Mouse (Mus musculus) midbrain, embryonic 15.5 days (tissue): ENCODE measurements around the gene Ndufs5. TPM values are rescaled to one million over a fixed set of nuclear protein-coding genes. Genes with fewer than 3 reads are reported as not detected.

ENCODE experiments used
- ATAC-seq: fragments of 200-750 bp; cut with Nextera tagmentation; replicated peaks from 2 replicates; pipeline ENCODE4 v1.8.0; 2017; ENCODE audit warnings: moderate TSS enrichment
- H3K27ac ChIP-seq: fragments of 300-500 bp; sonication (generic); 2 replicates; pipeline ENCODE4 v1.5.1; 2015; ENCODE audit warnings: mild to moderate bottlenecking, inconsistent platforms
- H3K27me3 ChIP-seq: fragments of 300-500 bp; sonication (generic); replicated peaks from 2 replicates; pipeline ENCODE4 v1.6.1; 2015; ENCODE audit warnings: inconsistent platforms
- H3K36me3 ChIP-seq: fragments of 300-500 bp; sonication (generic); replicated peaks from 2 replicates; pipeline ENCODE4 v1.6.1; 2015; ENCODE audit warnings: inconsistent platforms
- H3K4me1 ChIP-seq: fragments of 300-500 bp; sonication (generic); 2 replicates; pipeline ENCODE4 v1.6.1; 2015; ENCODE audit warnings: inconsistent platforms
- H3K4me2 ChIP-seq: fragments of 300-500 bp; sonication (generic); 2 replicates; pipeline ENCODE4 v1.6.1; 2015; ENCODE audit warnings: inconsistent platforms, mild to moderate bottlenecking, moderate library complexity
- H3K4me3 ChIP-seq: fragments of 300-500 bp; sonication (generic); 2 replicates; pipeline ENCODE4 v1.5.1; 2015; ENCODE audit warnings: mild to moderate bottlenecking, inconsistent platforms
- H3K9ac ChIP-seq: fragments of 300-500 bp; sonication (generic); 2 replicates; pipeline ENCODE4 v1.6.1; 2015; ENCODE audit warnings: mild to moderate bottlenecking, inconsistent platforms
- H3K9me3 ChIP-seq: fragments of 300-500 bp; sonication (generic); 2 replicates; pipeline ENCODE4 v1.6.1; 2016; ENCODE audit warnings: inconsistent platforms
- WGBS: fragments of 180-500 bp; shearing (Covaris S2); methylation state at CpG from one replicate; pipeline ENCODE4 v1.1.7; 2015; ENCODE audit warnings: mixed read lengths; 5-methylcytosine and 5-hydroxymethylcytosine counted together
- polyA plus RNA-seq: library from polyadenylated mRNA; unstranded; fragments of >200 nt; fragmentation: Nextera tagmentation; extraction: Ambion mirVana; gene quantifications from 2 replicates; pipeline ENCODE4 v1.2.1, GENCODE M21; 2015

Gene Ndufs5
- polyA plus RNA-seq, 1 experiment from 2014 or later, result 413 TPM

- Histone ChIP-seq H3K4me2 (peak overlapping the region; percentile 71), H3K4me1 (peaks cover 40% of the 10 kb centered on the region), H3K36me3 (no peaks in the 10 kb centered on the region; the same call in 1 of the 2 replicates), H3K27ac (peak overlapping the region; percentile 95), H3K9ac (peak overlapping the region; percentile 96), H3K9me3 (no peaks in the 10 kb centered on the region), H3K27me3 (no peaks in the 10 kb centered on the region), H3K4me3 (peak overlapping the region; percentile 87)
- WGBS, result 30% methylated on average over 8 of the region's 8 CpGs
- peak; percentile 25 for ATAC-seq
These were observed 32.3 kb downstream of the Ndufs5 start for GRCm38 (mm10) chr4:123685506-123686242.

GRCm38 (mm10) chr4:123685046-123685445 is 33.0 kb downstream of the Ndufs5 start:
- H3K4me2 ChIP-seq, result peak overlapping the region; percentile 71
- H3K27ac ChIP-seq, result no peak overlapping the region
- H3K36me3 ChIP-seq, result no peaks in the 10 kb centered on the region; the same call in 1 of the 2 replicates
- H3K4me1 ChIP-seq, result peaks cover 40% of the 10 kb centered on the region
- WGBS, result 80% methylated on average over 7 of the region's 7 CpGs
- peak overlapping the region; percentile 96 for H3K9ac ChIP-seq
- H3K9me3 ChIP-seq, result no peaks in the 10 kb centered on the region
- H3K4me3 ChIP-seq, result peak overlapping the region; percentile 87
- no peaks in the 10 kb centered on the region for H3K27me3 ChIP-seq
- no peak for ATAC-seq

GRCm38 (mm10) chr4:123684260-123684659 is 33.7 kb downstream of the Ndufs5 start, which contains the start of gene Macf1:
TSS of gene Macf1 (minus strand) at chr4:123684360.
- Histone ChIP-seq H3K9me3 (no peaks in the 10 kb centered on the region), H3K4me2 (peak within 1 kb of the TSS; percentile 71), H3K9ac (peak within 1 kb of the TSS; percentile 96), H3K27me3 (no peaks in the 10 kb centered on the region), H3K4me3 (peak within 1 kb of the TSS; percentile 87), H3K27ac (no peak within 1 kb of the TSS), H3K36me3 (no peaks in the 10 kb centered on the region; the same call in 1 of the 2 replicates), H3K4me1 (peaks cover 40% of the 10 kb centered on the region)
- no peak for ATAC-seq
- 83% methylated on average over 3 of the region's 3 CpGs for WGBS

- H3K9me3 ChIP-seq, result no peaks in the 10 kb centered on the region
- no peaks in the 10 kb centered on the region; the same call in 1 of the 2 replicates for H3K36me3 ChIP-seq
- H3K27me3 ChIP-seq, result no peaks in the 10 kb centered on the region
- no peak overlapping the region for H3K27ac ChIP-seq
- H3K9ac ChIP-seq, result no peak overlapping the region
- H3K4me3 ChIP-seq, result no peak overlapping the region
- 82% methylated on average over 8 of the region's 8 CpGs for WGBS
- ATAC-seq, result no peak
- H3K4me2 ChIP-seq, result no peak overlapping the region
- H3K4me1 ChIP-seq, result peaks cover 44% of the 10 kb centered on the region
These were observed 35.7 kb downstream of the Ndufs5 start for GRCm38 (mm10) chr4:123682291-123682690.

GRCm38 (mm10) chr4:123680962-123681361 is 37.0 kb downstream of the Ndufs5 start:
- no peaks in the 10 kb centered on the region for H3K27me3 ChIP-seq
- H3K4me1 ChIP-seq, result peaks cover 56% of the 10 kb centered on the region
- H3K36me3 ChIP-seq, result no peaks in the 10 kb centered on the region; the same call in 1 of the 2 replicates

GRCm38 (mm10) chr4:123677060-123677804 is 40.8 kb downstream of the Ndufs5 start:
- peak; percentile 66 for ATAC-seq
- peaks cover 32% of the 10 kb centered on the region for H3K4me1 ChIP-seq
- WGBS, result 23% methylated on average over 10 of the region's 10 CpGs
- H3K9me3 ChIP-seq, result no peaks in the 10 kb centered on the region
- 0 out of 2 replicates have a peak overlapping the region, but pooled peaks have one; percentile 16 for H3K9ac ChIP-seq
- H3K27me3 ChIP-seq, result no peaks in the 10 kb centered on the region
- no peak overlapping the region for H3K4me3 ChIP-seq
- H3K27ac ChIP-seq, result peak overlapping the region; percentile 78
- H3K4me2 ChIP-seq, result 0 out of 2 replicates have a peak overlapping the region, but pooled peaks have one; percentile 3
- H3K36me3 ChIP-seq, result no peaks in the 10 kb centered on the region

More at GRCm38 (mm10) chr4:123680962-123681361, 37.0 kb downstream of the Ndufs5 start:
- no peak overlapping the region for H3K4me3 ChIP-seq
- no peak for ATAC-seq
- no peak overlapping the region for H3K4me2 ChIP-seq
- H3K9me3 ChIP-seq, result no peaks in the 10 kb centered on the region
- 62% methylated on average over 7 of the region's 7 CpGs for WGBS
- H3K9ac ChIP-seq, result no peak overlapping the region
- H3K27ac ChIP-seq, result no peak overlapping the region

- Histone ChIP-seq H3K36me3 (no peaks in the 10 kb centered on the region), H3K4me3 (no peak overlapping the region), H3K27me3 (no peaks in the 10 kb centered on the region), H3K9me3 (no peaks in the 10 kb centered on the region), H3K27ac (peak overlapping the region; percentile 42; the same call in 1 of the 2 replicates), H3K9ac (no peak overlapping the region), H3K4me1 (peaks cover 42% of the 10 kb centered on the region), H3K4me2 (peak overlapping the region; percentile 8; the same call in 1 of the 2 replicates)
- ATAC-seq, result 0 out of 2 replicates have a peak, but pooled peaks have one; percentile 44
These were observed 47.4 kb downstream of the Ndufs5 start for GRCm38 (mm10) chr4:123670598-123670997.

- H3K27me3 ChIP-seq, result no peaks in the 10 kb centered on the region
These were observed 48.3 kb downstream of the Ndufs5 start for GRCm38 (mm10) chr4:123669696-123670095.

GRCm38 (mm10) chr4:123667260-123667867 is 50.6 kb downstream of the Ndufs5 start:
- Histone ChIP-seq H3K9ac (no peak overlapping the region), H3K36me3 (no peaks in the 10 kb centered on the region), H3K4me3 (no peak overlapping the region), H3K4me1 (peaks cover 66% of the 10 kb centered on the region), H3K27me3 (no peaks in the 10 kb centered on the region), H3K4me2 (no peak overlapping the region), H3K9me3 (no peaks in the 10 kb centered on the region), H3K27ac (peak overlapping the region; percentile 98)
- no peak for ATAC-seq
- 7% methylated on average over 1 of the region's 1 CpGs for WGBS

More at GRCm38 (mm10) chr4:123669696-123670095, 48.3 kb downstream of the Ndufs5 start:
- H3K9ac ChIP-seq, result no peak overlapping the region
- no peaks in the 10 kb centered on the region for H3K36me3 ChIP-seq
- WGBS, result 58% methylated on average over 6 of the region's 6 CpGs
- no peak for ATAC-seq
- H3K4me1 ChIP-seq, result peaks cover 49% of the 10 kb centered on the region
- H3K27ac ChIP-seq, result no peak overlapping the region
- H3K4me3 ChIP-seq, result no peak overlapping the region
- H3K9me3 ChIP-seq, result no peaks in the 10 kb centered on the region
- H3K4me2 ChIP-seq, result no peak overlapping the region

GRCm38 (mm10) chr4:123666517-123666916 is 51.5 kb downstream of the Ndufs5 start:
- H3K9ac ChIP-seq, result no peak overlapping the region

GRCm38 (mm10) chr4:123665681-123666278 is 52.2 kb downstream of the Ndufs5 start:
- Histone ChIP-seq H3K4me1 (peaks cover 72% of the 10 kb centered on the region), H3K4me2 (peak overlapping the region; percentile 85), H3K9me3 (no peaks in the 10 kb centered on the region), H3K27ac (peak overlapping the region; percentile 98), H3K36me3 (no peaks in the 10 kb centered on the region), H3K9ac (peak overlapping the region; percentile 92), H3K27me3 (no peaks in the 10 kb centered on the region), H3K4me3 (peak overlapping the region; percentile 76)
- ATAC-seq, result no peak; the same call in 1 of the 2 replicates
- WGBS, result 23% methylated on average over 11 of the region's 11 CpGs

More at GRCm38 (mm10) chr4:123666517-123666916, 51.5 kb downstream of the Ndufs5 start:
- peaks cover 74% of the 10 kb centered on the region for H3K4me1 ChIP-seq
- no peaks in the 10 kb centered on the region for H3K36me3 ChIP-seq
- WGBS, result 78% methylated on average over 1 of the region's 1 CpGs
- peak overlapping the region; percentile 98 for H3K27ac ChIP-seq
- no peak for ATAC-seq
- no peak overlapping the region for H3K4me2 ChIP-seq
- no peaks in the 10 kb centered on the region for H3K9me3 ChIP-seq
- H3K27me3 ChIP-seq, result no peaks in the 10 kb centered on the region
- H3K4me3 ChIP-seq, result no peak overlapping the region
